Mouse (Mus musculus): ENCODE data around the gene Trpm5.

Trpm5 gene

GRCm38 (mm10) chr7:143105258-143105897 is 10.9 kb upstream of the Trpm5 start:
- no peak for DNase-seq (ENCODE audit: low read depth)

GRCm38 (mm10) chr7:143100759-143101158 is 6.3 kb upstream of the Trpm5 start:
- DNase-seq (ENCODE audit: low read depth), result no peak

- DNase-seq (ENCODE audit: low read depth), result no peak
Measured at GRCm38 (mm10) chr7:143095554-143095907, 1.1 kb upstream of the Trpm5 start.

GRCm38 (mm10) chr7:143093847-143094246 is 595 bp downstream of the Trpm5 start:
- no peak for DNase-seq (ENCODE audit: low read depth)

GRCm38 (mm10) chr7:143087070-143087579 is 7.3 kb downstream of the Trpm5 start:
- DNase-seq (ENCODE audit: low read depth), result no peak

GRCm38 (mm10) chr7:143086366-143086765 is 8.1 kb downstream of the Trpm5 start:
- DNase-seq (ENCODE audit: low read depth), result peak; percentile 74

GRCm38 (mm10) chr7:143083708-143084107 is 10.7 kb downstream of the Trpm5 start:
- no peak for DNase-seq (ENCODE audit: low read depth)

GRCm38 (mm10) chr7:143082024-143082423 is 12.4 kb downstream of the Trpm5 start:
- no peak for DNase-seq (ENCODE audit: low read depth)

GRCm38 (mm10) chr7:143077351-143077750 is 17.1 kb downstream of the Trpm5 start:
- no peak for DNase-seq (ENCODE audit: low read depth)

- DNase-seq (ENCODE audit: low read depth), result no peak
Measured at GRCm38 (mm10) chr7:143075394-143075793, 19.0 kb downstream of the Trpm5 start.

- DNase-seq (ENCODE audit: low read depth), result no peak
Measured at GRCm38 (mm10) chr7:143073086-143073485, 21.4 kb downstream of the Trpm5 start.

- no peak for DNase-seq (ENCODE audit: low read depth)
Measured at GRCm38 (mm10) chr7:143072605-143073004, 21.8 kb downstream of the Trpm5 start.

GRCm38 (mm10) chr7:143070506-143071070 is 23.9 kb downstream of the Trpm5 start:
- no peak for DNase-seq (ENCODE audit: low read depth)

- DNase-seq (ENCODE audit: low read depth), result no peak
Measured at GRCm38 (mm10) chr7:143069751-143070400, 24.6 kb downstream of the Trpm5 start.

GRCm38 (mm10) chr7:143068882-143069591 is 25.4 kb downstream of the Trpm5 start, which contains the start of gene Tssc4:
Gene Tssc4 (plus strand): TSS chr7:143069249.
- peak; percentile 100 for DNase-seq (ENCODE audit: low read depth)

GRCm38 (mm10) chr7:143068316-143068881 is 26.0 kb downstream of the Trpm5 start:
- DNase-seq (ENCODE audit: low read depth), result no peak

GRCm38 (mm10) chr7:143067897-143068296 is 26.5 kb downstream of the Trpm5 start:
- DNase-seq (ENCODE audit: low read depth), result no peak

- no peak for DNase-seq (ENCODE audit: low read depth)
Measured at GRCm38 (mm10) chr7:143067469-143067868, 27.0 kb downstream of the Trpm5 start.

- DNase-seq (ENCODE audit: low read depth), result no peak
Measured at GRCm38 (mm10) chr7:143065692-143066091, 28.8 kb downstream of the Trpm5 start.

- no peak for DNase-seq (ENCODE audit: low read depth)
Measured at GRCm38 (mm10) chr7:143064226-143064625, 30.2 kb downstream of the Trpm5 start.

GRCm38 (mm10) chr7:143062704-143063103 is 31.7 kb downstream of the Trpm5 start:
- no peak for DNase-seq (ENCODE audit: low read depth)

- DNase-seq (ENCODE audit: low read depth), result no peak
Measured at GRCm38 (mm10) chr7:143059202-143059870, 35.1 kb downstream of the Trpm5 start.

Measured in c-Kit-positive CD71-negative TER-119-negative erythroid progenitor cells, embryonic 14.5 days (primary cell).